Mouse (Mus musculus) kidney, adult 2 months (tissue): ENCODE measurements at regions not wholly inside any gene's neighbourhood (a gene's known extent, or its start where the extent isn't known, plus 50 kb on each side); places are given as distances from the start of the nearest gene placed in this dataset.

Source experiments
- DNase-seq: peaks from one replicate; pipeline ENCODE4 v3.0.0; 2021
- H3K27ac ChIP-seq: fragments of 200-500 bp; 2 replicates; pipeline ENCODE4 v1.5.1; 2012; ENCODE audit warnings: low read depth, low read length, control low read depth, inconsistent platforms; ENCODE audit not compliant: insufficient read depth
- H3K27me3 ChIP-seq: fragments of 200-500 bp; replicated peaks from 2 replicates; pipeline ENCODE4 v1.6.1; 2012; ENCODE audit warnings: mild to moderate bottlenecking, moderate library complexity, low read length, inconsistent platforms; ENCODE audit not compliant: control insufficient read depth, insufficient read depth
- H3K36me3 ChIP-seq: fragments of 200-500 bp; 2 replicates; pipeline ENCODE4 v1.6.1; 2012; ENCODE audit warnings: mild to moderate bottlenecking, moderate library complexity, low read length, inconsistent platforms; ENCODE audit not compliant: control insufficient read depth, insufficient read depth
- H3K4me1 ChIP-seq: fragments of 200-500 bp; 2 replicates; pipeline ENCODE4 v1.6.1; 2011; ENCODE audit warnings: low read length; ENCODE audit not compliant: control insufficient read depth, insufficient read depth
- H3K4me3 ChIP-seq: fragments of 200-500 bp; 2 replicates; pipeline ENCODE4 v1.5.1; 2011; ENCODE audit warnings: mild to moderate bottlenecking, low read depth, low read length, control low read depth; ENCODE audit not compliant: insufficient read depth
- CTCF ChIP-seq: fragments of 200-500 bp; conservative IDR thresholded peaks from 2 replicates; pipeline ENCODE4 v1.5.1; 2011; ENCODE audit warnings: low read depth, mild to moderate bottlenecking, control low read depth, low read length, moderate library complexity, mixed read lengths; ENCODE audit not compliant: insufficient read depth, insufficient read length
- POLR2A ChIP-seq: fragments of 200-500 bp; IDR thresholded peaks from one replicate; pipeline ENCODE4 v1.6.1; 2011; ENCODE audit warnings: low read depth, low read length, control low read depth
- WGBS: fragments of 180-500 bp; shearing (Covaris S2); methylation state at CpG from one replicate; pipeline ENCODE4 v1.1.7; 2018; 5-methylcytosine and 5-hydroxymethylcytosine counted together

GRCm38 (mm10) chr3:146337429-146337828, 67.0 kb upstream of the Ssx2ip start:
- no peaks in the 10 kb centered on the region for H3K36me3 ChIP-seq
- WGBS: 48% methylated on average over 3 of the region's 3 CpGs
- DNase-seq: no peak
- TF ChIP-seq CTCF (no peak), POLR2A (no peak)
- H3K27me3 ChIP-seq: no peaks in the 10 kb centered on the region
- H3K4me3 ChIP-seq: no peak overlapping the region
- H3K27ac ChIP-seq: no peak overlapping the region
- H3K4me1 ChIP-seq: no peaks in the 10 kb centered on the region

GRCm38 (mm10) chr3:146337861-146338281, 66.6 kb upstream of the Ssx2ip start:
- TF ChIP-seq CTCF (no peak), POLR2A (no peak)
- WGBS: 23% methylated on average over 7 of the region's 7 CpGs

GRCm38 (mm10) chr3:146338445-146338844, 66.0 kb upstream of the Ssx2ip start:
- Histone ChIP-seq H3K4me1 (no peaks in the 10 kb centered on the region), H3K27me3 (no peaks in the 10 kb centered on the region), H3K4me3 (no peak overlapping the region), H3K27ac (no peak overlapping the region), H3K36me3 (no peaks in the 10 kb centered on the region)
- WGBS: 67% methylated on average over 9 of the region's 9 CpGs
- TF ChIP-seq CTCF: no peak
- DNase-seq: no peak

More at GRCm38 (mm10) chr3:146337861-146338281, 66.6 kb upstream of the Ssx2ip start:
- no peaks in the 10 kb centered on the region for H3K36me3 ChIP-seq
- no peak overlapping the region for H3K4me3 ChIP-seq
- no peaks in the 10 kb centered on the region for H3K27me3 ChIP-seq
- H3K4me1 ChIP-seq: no peaks in the 10 kb centered on the region
- no peak overlapping the region for H3K27ac ChIP-seq
- DNase-seq: no peak

GRCm38 (mm10) chr3:146340316-146341055, 64.0 kb upstream of the Ssx2ip start:
- no peak for DNase-seq
- no peaks in the 10 kb centered on the region for H3K27me3 ChIP-seq
- no peaks in the 10 kb centered on the region for H3K4me1 ChIP-seq
- no peak overlapping the region for H3K4me3 ChIP-seq
- no peaks in the 10 kb centered on the region for H3K36me3 ChIP-seq
- H3K27ac ChIP-seq: no peak overlapping the region
- TF ChIP-seq CTCF (no peak), POLR2A (no peak)
- 68% methylated on average over 12 of the region's 12 CpGs for WGBS

GRCm38 (mm10) chr3:146341652-146342340, 62.6 kb upstream of the Ssx2ip start:
- no peaks in the 10 kb centered on the region for H3K4me1 ChIP-seq
- no peak overlapping the region for H3K4me3 ChIP-seq
- TF ChIP-seq POLR2A (no peak), CTCF (no peak)
- no peaks in the 10 kb centered on the region for H3K36me3 ChIP-seq
- 53% methylated on average over 6 of the region's 6 CpGs for WGBS
- H3K27me3 ChIP-seq: no peaks in the 10 kb centered on the region
- DNase-seq: no peak
- H3K27ac ChIP-seq: no peak overlapping the region

GRCm38 (mm10) chr3:146342727-146343126, 61.7 kb upstream of the Ssx2ip start:
- no peak for TF ChIP-seq POLR2A
- no peak for TF ChIP-seq CTCF
- Histone ChIP-seq H3K4me1 (no peaks in the 10 kb centered on the region), H3K27ac (no peak overlapping the region), H3K27me3 (no peaks in the 10 kb centered on the region), H3K36me3 (no peaks in the 10 kb centered on the region), H3K4me3 (no peak overlapping the region)
- no peak for DNase-seq
- WGBS: 97% methylated on average over 1 of the region's 1 CpGs

- Histone ChIP-seq H3K4me1 (no peaks in the 10 kb centered on the region), H3K27ac (no peak overlapping the region), H3K4me3 (no peak overlapping the region), H3K27me3 (no peaks in the 10 kb centered on the region), H3K36me3 (no peaks in the 10 kb centered on the region)
- 55% methylated on average over 9 of the region's 9 CpGs for WGBS
- peak; percentile 79 for DNase-seq
- TF ChIP-seq CTCF (peak; percentile 86), POLR2A (no peak)
Measured at GRCm38 (mm10) chr3:146343649-146344401, 60.6 kb upstream of the Ssx2ip start.
